Mouse (Mus musculus) ovary, adult 18-20 months (tissue): ENCODE data around the gene Ccdc47.

Experiments used
- DNase-seq: peaks from one replicate; pipeline ENCODE4 v3.0.0; 2022; ENCODE audit warnings: low spot score, mixed read lengths

The Ccdc47 gene

DNA sequence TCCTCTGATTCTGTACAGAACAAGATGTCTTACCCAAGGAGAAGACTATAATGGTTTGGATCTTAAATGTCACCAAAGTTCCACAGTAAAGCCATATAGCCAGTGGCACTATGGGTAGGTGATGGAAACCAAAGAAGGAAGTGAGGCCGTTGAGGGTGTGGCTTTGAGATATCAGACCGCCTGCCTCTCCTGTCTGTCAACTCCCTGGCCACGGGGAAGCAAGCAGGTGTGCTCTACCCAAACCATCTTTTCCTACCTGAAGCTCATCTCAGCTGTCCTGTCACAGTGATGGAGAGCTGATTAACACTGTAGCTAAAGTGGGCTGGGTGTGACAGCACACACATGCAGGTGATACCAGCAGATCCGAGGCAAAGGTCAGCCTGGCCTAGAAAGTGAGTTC, 17.9 kb downstream of the Ccdc47 start:
- DNase-seq = no peak

- DNase-seq = no peak
Observed at GRCm38 (mm10) chr11:106195341-106195740, 20.8 kb downstream of the Ccdc47 start.

- DNase-seq = no peak
Observed at GRCm38 (mm10) chr11:106194891-106195290, 21.3 kb downstream of the Ccdc47 start.

DNA sequence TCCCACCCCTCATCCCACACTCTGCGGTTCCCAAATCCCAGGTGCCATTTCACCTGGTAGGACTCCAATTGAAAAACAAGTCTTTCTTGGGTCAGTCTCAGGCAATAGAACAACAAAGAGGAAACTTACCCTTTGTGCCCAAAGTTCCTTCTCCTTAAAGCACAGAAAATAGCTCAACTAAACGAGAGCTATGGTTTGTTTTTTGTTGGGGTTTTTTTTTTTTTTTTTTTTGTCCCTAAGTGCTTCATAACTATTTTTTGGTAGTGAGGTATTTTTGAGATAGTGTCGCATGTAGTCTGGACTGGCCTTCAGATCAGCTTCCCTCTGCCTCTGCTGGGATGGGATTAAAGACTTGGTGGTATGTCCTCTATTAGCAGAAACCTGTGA, 22.0 kb downstream of the Ccdc47 start:
- no peak for DNase-seq

DNA sequence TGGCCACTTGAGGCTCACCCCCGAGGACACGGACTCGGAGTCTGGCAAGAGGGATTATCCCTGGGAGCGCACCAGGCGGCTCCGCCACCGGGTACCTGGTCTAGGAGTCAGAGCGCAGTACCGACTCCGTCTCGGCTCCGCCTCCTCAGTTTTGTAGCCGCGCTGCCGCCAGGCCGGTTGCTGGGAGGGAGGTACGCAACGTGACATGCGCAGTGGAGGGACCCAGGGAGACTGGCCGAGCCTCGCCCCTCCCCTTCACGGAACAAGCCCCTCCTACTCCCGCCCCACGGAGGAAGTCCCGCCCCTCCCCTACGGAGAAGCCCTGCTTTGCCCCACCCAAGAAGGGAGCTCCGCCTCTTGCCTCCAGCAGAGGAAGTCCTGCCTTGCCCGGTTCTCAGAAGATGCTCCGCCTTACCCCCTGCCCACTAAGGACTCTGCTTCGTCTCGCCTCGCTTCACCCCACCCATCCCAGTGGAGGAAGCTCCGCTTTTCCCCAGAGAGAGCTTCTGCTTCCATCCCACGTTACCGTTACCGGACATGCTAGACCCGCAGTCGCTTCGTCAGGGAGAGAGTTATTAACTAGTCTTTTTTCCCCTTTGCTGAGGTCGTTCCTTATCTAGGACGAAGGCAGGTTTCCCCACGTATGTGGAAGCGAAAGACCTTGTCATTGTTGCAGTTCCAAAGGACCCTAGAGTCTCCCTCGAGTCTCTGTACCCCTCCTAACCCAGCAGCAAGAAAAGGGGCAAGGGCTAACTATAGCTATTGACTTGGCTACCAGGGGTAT, 22.6 kb downstream of the Ccdc47 start:
- DNase-seq = peak; percentile 97

DNA sequence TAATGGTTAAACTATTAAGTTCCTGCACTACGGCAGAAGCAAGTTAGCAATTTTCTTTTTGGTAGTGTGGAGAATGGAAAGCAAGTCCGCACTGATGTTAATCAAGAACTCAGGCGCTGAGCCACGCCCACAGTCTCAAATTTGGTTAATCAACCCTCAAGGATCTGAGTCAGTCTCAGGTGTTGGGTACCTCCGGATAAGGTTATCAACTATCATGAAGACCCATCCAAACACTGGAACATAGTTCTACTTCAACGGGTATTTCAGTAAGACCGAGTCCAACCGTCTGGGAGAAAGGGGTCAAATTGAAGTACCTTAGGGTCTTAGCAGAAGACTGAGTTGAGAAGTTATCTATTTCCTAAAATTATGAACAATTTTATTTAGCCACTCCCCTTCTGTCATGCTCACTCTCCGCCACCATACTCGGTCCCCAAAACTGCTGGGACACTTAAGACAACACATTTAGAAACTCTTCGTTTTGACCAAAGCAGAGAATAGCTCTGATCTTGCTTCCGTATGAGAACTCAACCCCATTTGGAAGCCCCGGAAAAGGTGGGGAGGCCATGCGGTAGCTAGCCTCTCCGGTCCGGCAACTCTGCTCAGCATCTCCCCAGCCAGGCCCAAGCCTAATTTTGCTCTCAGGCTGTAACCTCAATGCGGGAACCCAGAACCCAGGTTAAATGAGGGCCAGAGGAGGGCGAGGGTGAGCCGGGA, 23.3 kb downstream of the Ccdc47 start:
- no peak for DNase-seq

GRCm38 (mm10) chr11:106192241-106192640, 23.9 kb downstream of the Ccdc47 start:
- DNase-seq = no peak

DNA sequence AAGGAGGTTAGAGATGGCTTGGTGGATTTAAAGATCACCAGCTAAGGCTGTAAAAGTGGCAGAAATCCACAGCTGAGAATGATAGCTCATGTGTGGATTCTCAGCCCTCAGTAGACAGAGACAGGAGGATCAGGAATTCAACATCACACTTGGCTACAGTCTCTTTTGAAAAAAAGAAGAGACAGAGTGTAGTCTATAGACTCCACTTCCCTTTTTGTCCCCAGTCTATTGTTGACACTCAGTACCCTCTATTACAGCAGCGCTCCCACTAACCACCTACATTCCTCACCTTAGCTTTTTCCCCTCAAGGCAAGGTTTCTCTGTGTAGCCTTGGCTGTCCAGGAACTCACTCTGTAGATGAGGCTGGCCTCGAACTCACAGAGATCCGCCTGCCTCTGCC, 24.4 kb downstream of the Ccdc47 start:
- no peak for DNase-seq

GRCm38 (mm10) chr11:106187326-106187725, 28.8 kb downstream of the Ccdc47 start:
- no peak for DNase-seq

GRCm38 (mm10) chr11:106180449-106180801, 35.7 kb downstream of the Ccdc47 start:
- no peak for DNase-seq

DNA sequence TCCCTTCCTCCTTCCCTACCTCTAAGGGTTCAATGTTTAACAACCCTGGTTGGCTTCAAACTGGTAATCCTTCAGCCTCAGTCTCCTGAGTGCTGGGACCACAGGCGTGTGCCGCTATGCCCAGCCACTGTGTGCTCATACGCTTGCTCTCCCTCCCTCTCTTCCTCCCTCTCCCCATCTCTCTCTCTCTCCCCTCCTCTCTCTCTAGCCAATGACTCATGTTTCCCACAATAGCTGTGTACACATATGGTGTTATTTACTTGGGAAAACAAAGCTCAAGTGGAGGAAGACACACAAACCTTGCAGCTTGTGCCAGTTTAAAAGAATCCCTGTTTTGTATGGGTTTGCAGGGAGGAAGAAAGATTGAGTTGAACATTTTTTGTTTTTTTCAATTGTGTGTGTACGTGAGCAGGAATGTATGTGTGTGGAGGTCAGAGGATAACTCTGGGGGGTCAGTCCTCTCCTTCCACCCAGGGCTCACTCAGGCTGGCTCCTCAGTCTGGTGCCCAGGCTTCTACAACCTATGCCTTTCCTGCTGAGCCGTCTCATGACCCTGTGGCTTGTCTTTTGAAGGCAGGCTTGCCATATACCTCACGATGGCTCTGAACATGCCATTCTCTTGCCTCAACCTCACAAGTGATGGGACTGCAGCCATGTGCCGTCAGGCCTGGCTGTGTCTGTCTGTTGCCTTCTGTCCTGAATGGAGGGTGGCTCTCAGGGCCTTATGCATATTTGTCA, 36.3 kb downstream of the Ccdc47 start:
- DNase-seq = no peak

DNA sequence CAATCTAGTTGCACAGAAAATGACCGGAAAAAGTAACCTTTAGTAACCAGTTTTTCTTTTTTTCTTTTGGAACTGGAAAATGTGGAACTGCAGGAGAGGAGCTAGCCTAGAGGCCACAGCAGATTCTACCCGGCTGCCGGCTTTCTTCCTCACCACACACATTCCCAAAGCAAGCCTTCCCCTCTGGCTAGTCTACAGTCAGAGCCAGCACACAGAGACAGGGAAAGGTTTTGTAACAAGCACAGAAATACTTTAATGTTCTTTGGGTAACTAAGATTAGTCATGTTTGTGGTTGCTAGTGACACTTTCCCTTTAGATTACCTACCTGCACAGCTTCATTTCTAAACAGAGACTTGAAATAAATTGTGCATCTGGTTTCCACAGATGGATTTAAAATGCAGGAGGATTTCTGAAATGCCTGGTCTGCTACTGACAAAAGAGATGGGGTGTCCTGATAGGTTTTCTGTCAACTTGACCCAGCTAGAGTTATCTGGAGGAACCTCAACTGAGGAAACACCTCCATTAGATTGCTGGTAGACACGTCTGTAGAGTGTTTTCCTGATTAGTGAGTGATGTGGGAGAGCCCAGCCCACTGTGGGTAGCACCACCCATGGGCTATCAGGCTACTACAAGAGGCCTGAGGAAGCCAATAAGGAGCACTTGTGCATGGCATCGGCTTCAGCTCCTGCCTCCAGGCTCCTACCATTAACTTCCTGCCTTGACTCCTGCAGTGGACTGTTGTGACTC, 37.9 kb downstream of the Ccdc47 start:
- DNase-seq = no peak

GRCm38 (mm10) chr11:106176372-106176771, 39.8 kb downstream of the Ccdc47 start:
- DNase-seq = no peak

GRCm38 (mm10) chr11:106175081-106175480, 41.1 kb downstream of the Ccdc47 start:
- DNase-seq = no peak

- DNase-seq = no peak
Observed at GRCm38 (mm10) chr11:106174372-106174771, 41.8 kb downstream of the Ccdc47 start.

GRCm38 (mm10) chr11:106173228-106173627, 42.9 kb downstream of the Ccdc47 start:
- DNase-seq = no peak

DNA sequence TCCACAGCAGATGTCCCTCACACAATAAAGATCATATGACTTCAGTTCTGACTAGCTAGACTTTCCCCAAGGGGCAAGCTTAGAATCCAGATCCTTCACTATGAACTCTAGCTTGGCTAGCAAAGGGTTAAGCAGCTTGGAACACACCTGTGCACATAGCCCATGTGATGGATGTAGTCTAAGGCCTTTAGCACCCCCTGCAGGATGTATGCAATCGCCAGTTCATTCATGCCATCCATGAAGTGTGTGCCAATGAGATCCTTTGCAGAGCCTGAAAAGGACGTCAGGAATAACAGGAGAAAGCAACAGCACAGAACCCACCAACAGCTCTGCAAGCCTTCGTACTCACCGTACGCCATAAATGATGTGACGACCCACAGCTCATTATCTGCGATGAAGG, 45.3 kb downstream of the Ccdc47 start:
- DNase-seq = no peak

- no peak for DNase-seq
Observed at GRCm38 (mm10) chr11:106167435-106167834, 48.7 kb downstream of the Ccdc47 start.

DNA sequence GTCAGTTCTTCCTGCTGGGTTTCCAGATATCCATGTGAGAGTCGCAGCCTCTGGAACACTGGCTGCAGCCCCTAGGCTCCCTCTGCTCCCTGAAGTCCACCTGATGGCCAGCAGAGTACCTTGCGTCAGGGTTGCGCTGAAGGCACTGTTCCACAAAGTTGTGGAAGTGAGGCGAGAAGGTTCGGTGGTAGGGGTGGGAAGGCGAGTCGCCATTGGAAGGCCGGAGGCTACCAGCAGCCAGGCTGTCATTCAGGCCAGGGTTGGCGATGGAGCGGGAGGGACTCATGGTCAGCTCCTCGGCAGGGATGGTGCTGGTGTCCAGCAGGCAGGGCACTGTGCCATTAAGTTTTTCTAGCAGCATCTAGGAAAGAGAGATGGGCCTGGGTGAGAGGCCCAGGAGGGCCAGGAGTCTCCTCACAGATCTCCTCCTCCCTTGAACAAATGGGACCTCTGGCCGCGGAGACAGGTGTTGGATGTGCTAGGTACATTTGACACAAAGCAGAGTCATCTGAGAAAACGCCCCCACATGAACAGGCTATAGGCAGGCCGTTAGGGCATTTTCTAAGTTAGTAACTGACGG, 51.5 kb downstream of the Ccdc47 start:
- no peak for DNase-seq

DNA sequence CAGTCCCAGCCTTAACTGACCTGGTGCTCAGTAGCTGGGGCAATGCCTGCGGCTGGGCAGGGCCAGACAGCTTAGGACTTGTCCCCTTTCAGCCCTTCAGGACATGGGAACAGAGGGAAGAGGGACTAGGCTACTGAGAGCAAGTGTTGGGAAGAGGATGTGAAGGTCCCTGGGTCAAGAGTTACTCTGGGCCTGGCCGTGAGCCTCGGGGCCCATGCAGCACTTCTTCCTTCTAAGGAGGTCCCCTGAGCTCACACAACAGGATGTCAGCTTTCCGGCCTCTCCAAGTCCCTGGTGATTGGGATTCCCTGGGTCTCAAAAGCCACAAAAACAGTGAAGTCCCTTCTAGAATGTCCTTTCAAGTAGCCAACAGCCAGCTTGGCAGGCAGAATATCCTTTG, 52.6 kb downstream of the Ccdc47 start:
- DNase-seq = no peak

DNA sequence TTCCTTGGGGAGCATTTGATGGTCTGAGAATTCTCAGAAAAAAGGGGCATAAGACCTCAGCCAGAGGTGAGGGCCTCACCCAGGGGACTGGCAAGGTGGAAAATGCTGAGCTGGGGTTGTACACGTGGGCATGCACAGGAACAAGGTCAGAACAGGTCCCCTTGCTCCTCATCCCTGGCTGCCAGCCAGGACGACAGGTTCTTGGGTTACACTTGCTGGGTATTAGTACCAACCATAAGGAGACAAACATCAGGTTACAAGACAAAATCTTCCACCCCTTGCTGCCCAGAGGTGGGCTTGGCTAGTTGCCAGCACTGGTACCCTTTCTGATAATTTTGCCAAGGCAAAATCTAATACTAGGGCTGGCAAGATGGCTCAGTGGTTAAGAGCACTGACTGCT, 53.9 kb downstream of the Ccdc47 start:
- no peak for DNase-seq
